Mouse (Mus musculus): ENCODE results near the gene Luc7l3.

DNA sequence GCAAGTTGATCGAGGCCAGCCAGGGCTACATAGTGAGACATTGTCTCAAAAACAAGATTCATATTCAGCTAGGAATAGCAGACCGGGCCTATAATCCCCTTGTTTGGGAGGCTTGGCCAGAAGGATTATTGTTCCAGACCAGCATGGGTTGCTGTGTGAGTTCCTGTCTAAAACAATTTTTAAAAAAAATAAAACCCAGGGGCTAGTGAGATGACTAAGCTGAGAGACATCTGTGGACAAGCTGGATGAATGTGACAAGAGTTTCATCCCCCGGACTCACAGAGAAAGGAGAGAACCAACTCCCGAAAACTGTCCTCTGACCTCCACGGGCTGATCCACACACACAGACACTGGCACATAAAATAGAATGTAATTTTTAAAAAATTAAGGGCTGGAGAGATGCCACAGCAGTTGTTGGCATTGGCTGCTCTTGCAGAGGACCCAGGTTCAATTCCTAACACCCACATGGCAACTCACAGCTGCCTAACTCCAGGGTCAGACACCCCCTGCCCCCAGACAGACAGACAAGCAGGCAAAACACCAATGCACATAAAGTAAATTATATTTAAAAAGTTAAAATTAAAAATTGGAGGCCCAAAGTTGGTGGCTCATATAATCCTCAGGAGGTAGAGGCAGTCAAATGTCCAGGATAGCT, 1.6 kb upstream of the Luc7l3 start:
- TF ChIP-seq CTCF (IDR thresholded peaks at IDR 0.05; ENCODE audit: control insufficient read depth, insufficient read depth, insufficient replicate concordance, low read depth, low read length) (no peak), POLR2A (IDR thresholded peaks at IDR 0.05; ENCODE audit: control insufficient read depth, low read depth, low read length) (no peak)

Data from testis, adult 2 months (tissue).